Mouse (Mus musculus) brain, embryonic 14.5 days (tissue): ENCODE data around the gene Shcbp1l.

Experiments used
- CTCF ChIP-seq: fragments of 200-500 bp; IDR thresholded peaks from 2 replicates; pipeline ENCODE4 v1.5.1; 2012; ENCODE audit warnings: inconsistent platforms, mild to moderate bottlenecking, moderate library complexity, borderline replicate concordance; ENCODE audit not compliant: insufficient read depth, insufficient read length; ENCODE audit errors: extremely low read depth
- POLR2A ChIP-seq: fragments of 200-500 bp; IDR thresholded peaks from 2 replicates; pipeline ENCODE4 v1.6.1; 2012; ENCODE audit warnings: mild to moderate bottlenecking, inconsistent platforms, borderline replicate concordance; ENCODE audit not compliant: poor library complexity, insufficient read depth, insufficient read length, severe bottlenecking; ENCODE audit errors: extremely low read depth

DNA sequence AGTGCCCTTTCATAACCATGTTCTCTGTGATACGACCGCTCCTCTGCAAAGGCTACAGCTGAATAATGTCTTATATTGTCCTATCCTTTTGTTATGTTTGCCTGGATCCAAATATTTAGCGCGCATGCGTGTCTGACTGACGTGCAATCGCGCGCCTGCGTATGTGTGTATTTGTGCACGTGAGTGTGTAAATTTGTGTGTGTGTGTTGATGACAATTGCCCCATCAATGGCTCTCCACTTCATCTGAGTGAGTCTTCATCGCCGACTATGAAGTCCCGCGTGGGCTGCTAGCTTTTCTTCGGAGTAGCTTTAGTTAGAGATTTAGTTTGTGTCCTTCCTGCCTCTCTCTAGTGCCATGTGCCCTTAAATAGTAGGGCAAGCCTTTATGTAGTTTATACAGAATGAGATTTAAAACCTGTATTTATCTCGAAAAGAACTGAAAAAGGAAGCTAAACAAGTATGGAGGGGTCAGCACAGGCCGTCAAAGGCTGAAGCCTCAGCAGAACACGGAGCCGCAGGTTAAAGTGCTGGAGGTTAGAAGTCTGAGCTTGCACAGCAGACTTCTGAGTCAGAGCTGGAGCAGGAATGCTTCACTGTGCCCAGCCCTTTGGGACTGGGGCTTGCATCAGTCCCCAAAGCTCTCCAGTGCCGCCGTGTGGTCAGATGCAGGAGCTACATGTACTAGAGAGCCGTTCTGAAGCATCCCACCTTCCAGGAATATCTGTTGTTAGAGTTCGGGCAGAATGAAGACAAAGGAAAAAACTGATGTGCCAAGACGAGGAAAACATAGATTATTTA lies 38.5 kb upstream of the Shcbp1l start:
- TF ChIP-seq CTCF (peak; percentile 84), POLR2A (no peak)
